Mouse (Mus musculus) midbrain, embryonic 14.5 days (tissue): ENCODE measurements around the gene Dlg2. TPM values are rescaled to one million over a fixed set of nuclear protein-coding genes. Genes with fewer than 3 reads are reported as not detected.
A peak's percentile ranks its signal among the peaks of the same experiment; 100 is the strongest.

ENCODE experiments used
- ATAC-seq: fragments of 200-750 bp; cut with Nextera tagmentation; 2 replicates; pipeline ENCODE4 v1.8.0; 2017; ENCODE audit warnings: moderate number of reproducible peaks, moderate library complexity; ENCODE audit not compliant: low FRiP score, low TSS enrichment
- DNase-seq: peaks from one replicate; pipeline ENCODE4 v3.0.0-alpha.2; 2015
- H3K27ac ChIP-seq: fragments of 300-500 bp; sonication (generic); replicated peaks from 2 replicates; pipeline ENCODE4 v1.5.1; 2014; ENCODE audit warnings: mild to moderate bottlenecking, low read depth, low read length, moderate library complexity
- H3K27me3 ChIP-seq: fragments of 300-500 bp; sonication (generic); 2 replicates; pipeline ENCODE4 v1.6.1; 2014; ENCODE audit warnings: low read length, control low read depth, mixed read lengths; ENCODE audit not compliant: control insufficient read depth, insufficient read depth
- H3K36me3 ChIP-seq: fragments of 300-500 bp; sonication (generic); 2 replicates; pipeline ENCODE4 v1.6.1; 2014; ENCODE audit warnings: low read length, control low read depth; ENCODE audit not compliant: control insufficient read depth, insufficient read depth
- H3K4me1 ChIP-seq: fragments of 300-500 bp; sonication (generic); 2 replicates; pipeline ENCODE4 v1.6.1; 2014; ENCODE audit warnings: mild to moderate bottlenecking, antibody characterized with exemption, low read length, control low read depth; ENCODE audit not compliant: control insufficient read depth, insufficient read depth
- H3K4me2 ChIP-seq: fragments of 300-500 bp; sonication (generic); 2 replicates; pipeline ENCODE4 v1.6.1; 2014; ENCODE audit warnings: mild to moderate bottlenecking, low read length, moderate library complexity
- H3K4me3 ChIP-seq: fragments of 300-500 bp; sonication (generic); replicated peaks from 2 replicates; pipeline ENCODE4 v1.5.1; 2014; ENCODE audit warnings: low read depth, low read length
- H3K9ac ChIP-seq: fragments of 300-500 bp; sonication (generic); replicated peaks from 2 replicates; pipeline ENCODE4 v1.6.1; 2014; ENCODE audit warnings: mild to moderate bottlenecking, low read length, moderate library complexity
- H3K9me3 ChIP-seq: fragments of 300-500 bp; sonication (generic); 2 replicates; pipeline ENCODE4 v1.6.1; 2016; ENCODE audit warnings: low read length, control low read depth, mixed read lengths; ENCODE audit not compliant: control insufficient read depth
- WGBS: fragments of 180-500 bp; shearing (Covaris S2); extraction: QIAGEN DNeasy Blood & Tissue Kit; methylation state at CpG from one replicate; pipeline ENCODE4 v1.1.7; 2014; 5-methylcytosine and 5-hydroxymethylcytosine counted together
- polyA plus RNA-seq: library from polyadenylated mRNA; unstranded; fragments of >200 nt; fragmentation: Nextera tagmentation; extraction: Ambion mirVana; gene quantifications from 2 replicates; pipeline ENCODE4 v1.2.1, GENCODE M21; 2014

Gene Dlg2
- polyA plus RNA-seq, 1 experiment from 2014 or later: 19.3 TPM

GRCm38 (mm10) chr7:91902503-91902902 is 1426.0 kb downstream of the Dlg2 start:
- Histone ChIP-seq H3K9me3 (no peaks in the 10 kb centered on the region), H3K9ac (no peak overlapping the region), H3K4me1 (no peaks in the 10 kb centered on the region), H3K36me3 (no peaks in the 10 kb centered on the region), H3K4me3 (no peak overlapping the region), H3K27me3 (no peaks in the 10 kb centered on the region), H3K4me2 (no peak overlapping the region), H3K27ac (no peak overlapping the region)
- ATAC-seq (no peak), DNase-seq (no peak)
- WGBS: 79% methylated on average over 2 of the region's 2 CpGs

GRCm38 (mm10) chr7:91916809-91917208 is 1440.3 kb downstream of the Dlg2 start:
- H3K4me3 ChIP-seq: no peak overlapping the region
- no peak overlapping the region for H3K4me2 ChIP-seq
- no peak for ATAC-seq
- H3K9ac ChIP-seq: no peak overlapping the region
- no peak for DNase-seq
- no peaks in the 10 kb centered on the region for H3K9me3 ChIP-seq
- H3K27me3 ChIP-seq: no peaks in the 10 kb centered on the region
- H3K36me3 ChIP-seq: no peaks in the 10 kb centered on the region
- no peak overlapping the region for H3K27ac ChIP-seq
- WGBS: 90% methylated on average over 3 of the region's 3 CpGs
- peaks cover 5% of the 10 kb centered on the region; the same call in 1 of the 2 replicates for H3K4me1 ChIP-seq

GRCm38 (mm10) chr7:91919099-91919498 is 1442.6 kb downstream of the Dlg2 start:
- ATAC-seq: no peak
- Histone ChIP-seq H3K36me3 (no peaks in the 10 kb centered on the region), H3K27me3 (no peaks in the 10 kb centered on the region)

GRCm38 (mm10) chr7:91919738-91920137 is 1443.3 kb downstream of the Dlg2 start:
- no peaks in the 10 kb centered on the region for H3K9me3 ChIP-seq
- no peaks in the 10 kb centered on the region for H3K36me3 ChIP-seq
- peaks cover 5% of the 10 kb centered on the region; the same call in 1 of the 2 replicates for H3K4me1 ChIP-seq
- H3K27ac ChIP-seq: no peak overlapping the region
- ATAC-seq: peak; percentile 46; the same call in 1 of the 2 replicates
- no peaks in the 10 kb centered on the region for H3K27me3 ChIP-seq
- H3K9ac ChIP-seq: no peak overlapping the region
- no peak overlapping the region for H3K4me2 ChIP-seq
- no peak overlapping the region for H3K4me3 ChIP-seq
- WGBS: 54% methylated on average over 3 of the region's 3 CpGs
- peak; percentile 51 for DNase-seq

More at GRCm38 (mm10) chr7:91919099-91919498, 1442.6 kb downstream of the Dlg2 start:
- 76% methylated on average over 3 of the region's 3 CpGs for WGBS
- Histone ChIP-seq H3K4me1 (peaks cover 5% of the 10 kb centered on the region; the same call in 1 of the 2 replicates), H3K9me3 (no peaks in the 10 kb centered on the region), H3K9ac (no peak overlapping the region), H3K27ac (no peak overlapping the region), H3K4me2 (no peak overlapping the region), H3K4me3 (no peak overlapping the region)
- DNase-seq: no peak

GRCm38 (mm10) chr7:91934881-91935597 is 1458.6 kb downstream of the Dlg2 start:
- 47% methylated on average over 12 of the region's 12 CpGs for WGBS
- ATAC-seq (no peak; the same call in 1 of the 2 replicates), DNase-seq (peak; percentile 43)
- Histone ChIP-seq H3K9ac (no peak overlapping the region), H3K9me3 (no peaks in the 10 kb centered on the region), H3K36me3 (no peaks in the 10 kb centered on the region), H3K4me3 (no peak overlapping the region), H3K27me3 (no peaks in the 10 kb centered on the region), H3K27ac (no peak overlapping the region), H3K4me1 (0 out of 2 replicates have a peak, but pooled peaks cover 5% of the 10 kb centered on the region), H3K4me2 (no peak overlapping the region)

- Histone ChIP-seq H3K9me3 (no peaks in the 10 kb centered on the region), H3K9ac (no peak overlapping the region), H3K27me3 (no peaks in the 10 kb centered on the region), H3K4me3 (no peak overlapping the region), H3K4me2 (no peak overlapping the region), H3K4me1 (0 out of 2 replicates have a peak, but pooled peaks cover 5% of the 10 kb centered on the region), H3K27ac (no peak overlapping the region), H3K36me3 (no peaks in the 10 kb centered on the region)
- WGBS: 18% methylated on average over 2 of the region's 2 CpGs
- ATAC-seq (no peak), DNase-seq (peak; percentile 21)
Measured at GRCm38 (mm10) chr7:91936193-91936592, 1459.7 kb downstream of the Dlg2 start.

- WGBS: 88% methylated on average over 1 of the region's 1 CpGs
- ATAC-seq (no peak), DNase-seq (no peak)
- no peak overlapping the region for H3K4me2 ChIP-seq
- no peak overlapping the region for H3K9ac ChIP-seq
- H3K9me3 ChIP-seq: no peaks in the 10 kb centered on the region
- no peak overlapping the region for H3K27ac ChIP-seq
- H3K4me1 ChIP-seq: no peaks in the 10 kb centered on the region
- no peaks in the 10 kb centered on the region for H3K36me3 ChIP-seq
- H3K4me3 ChIP-seq: no peak overlapping the region
- no peaks in the 10 kb centered on the region for H3K27me3 ChIP-seq
Measured at GRCm38 (mm10) chr7:91943224-91943623, 1466.8 kb downstream of the Dlg2 start.

GRCm38 (mm10) chr7:91955584-91955983 is 1479.1 kb downstream of the Dlg2 start:
- no peak overlapping the region for H3K9ac ChIP-seq
- DNase-seq (no peak), ATAC-seq (no peak)
- H3K9me3 ChIP-seq: no peaks in the 10 kb centered on the region
- 94% methylated on average over 1 of the region's 1 CpGs for WGBS
- no peak overlapping the region for H3K4me3 ChIP-seq
- H3K27ac ChIP-seq: no peak overlapping the region
- no peaks in the 10 kb centered on the region for H3K27me3 ChIP-seq
- H3K36me3 ChIP-seq: no peaks in the 10 kb centered on the region
- no peak overlapping the region for H3K4me2 ChIP-seq
- H3K4me1 ChIP-seq: no peaks in the 10 kb centered on the region

- WGBS: 76% methylated on average over 2 of the region's 2 CpGs
- no peaks in the 10 kb centered on the region for H3K36me3 ChIP-seq
- DNase-seq: no peak
Measured at GRCm38 (mm10) chr7:91962956-91963355, 1486.5 kb downstream of the Dlg2 start.

More at GRCm38 (mm10) chr7:91962956-91963355, 1486.5 kb downstream of the Dlg2 start:
- Histone ChIP-seq H3K27ac (no peak overlapping the region), H3K27me3 (no peaks in the 10 kb centered on the region), H3K4me2 (no peak overlapping the region), H3K9ac (no peak overlapping the region), H3K4me3 (no peak overlapping the region), H3K9me3 (no peaks in the 10 kb centered on the region), H3K4me1 (no peaks in the 10 kb centered on the region)
- no peak for ATAC-seq
